Mouse (Mus musculus) hematopoietic stem cell, adult 5-6 weeks (primary cell): ENCODE measurements around the gene Pde4a. TPM values are rescaled to one million over a fixed set of nuclear protein-coding genes. Genes with fewer than 3 reads are reported as not detected.

Experiments used
- ATAC-seq, 2 experiments: fragments of 125-278 bp in 1 of 2; replicated peaks in 1 of 2; 2 replicates each; pipeline ENCODE4 v1.8.0; 2016 to 2017; ENCODE audit warnings: inconsistent platforms in 2 of 2, mild to moderate bottlenecking in 2 of 2, moderate number of reproducible peaks in 2 of 2, low read depth in 1 of 2, moderate TSS enrichment in 1 of 2; ENCODE audit not compliant: low FRiP score in 2 of 2, poor library complexity in 2 of 2, severe bottlenecking in 2 of 2, insufficient read depth in 1 of 2, low TSS enrichment in 1 of 2
- total RNA-seq: library from RNA; stranded (forward); fragments of 172-1452, 232-1000 nt; gene quantifications from 2 replicates; pipeline ENCODE4 v1.2.3, GENCODE M21; 2017

Gene Pde4a
- total RNA-seq, 1 experiment from 2014 or later, result 2.7 TPM

DNA sequence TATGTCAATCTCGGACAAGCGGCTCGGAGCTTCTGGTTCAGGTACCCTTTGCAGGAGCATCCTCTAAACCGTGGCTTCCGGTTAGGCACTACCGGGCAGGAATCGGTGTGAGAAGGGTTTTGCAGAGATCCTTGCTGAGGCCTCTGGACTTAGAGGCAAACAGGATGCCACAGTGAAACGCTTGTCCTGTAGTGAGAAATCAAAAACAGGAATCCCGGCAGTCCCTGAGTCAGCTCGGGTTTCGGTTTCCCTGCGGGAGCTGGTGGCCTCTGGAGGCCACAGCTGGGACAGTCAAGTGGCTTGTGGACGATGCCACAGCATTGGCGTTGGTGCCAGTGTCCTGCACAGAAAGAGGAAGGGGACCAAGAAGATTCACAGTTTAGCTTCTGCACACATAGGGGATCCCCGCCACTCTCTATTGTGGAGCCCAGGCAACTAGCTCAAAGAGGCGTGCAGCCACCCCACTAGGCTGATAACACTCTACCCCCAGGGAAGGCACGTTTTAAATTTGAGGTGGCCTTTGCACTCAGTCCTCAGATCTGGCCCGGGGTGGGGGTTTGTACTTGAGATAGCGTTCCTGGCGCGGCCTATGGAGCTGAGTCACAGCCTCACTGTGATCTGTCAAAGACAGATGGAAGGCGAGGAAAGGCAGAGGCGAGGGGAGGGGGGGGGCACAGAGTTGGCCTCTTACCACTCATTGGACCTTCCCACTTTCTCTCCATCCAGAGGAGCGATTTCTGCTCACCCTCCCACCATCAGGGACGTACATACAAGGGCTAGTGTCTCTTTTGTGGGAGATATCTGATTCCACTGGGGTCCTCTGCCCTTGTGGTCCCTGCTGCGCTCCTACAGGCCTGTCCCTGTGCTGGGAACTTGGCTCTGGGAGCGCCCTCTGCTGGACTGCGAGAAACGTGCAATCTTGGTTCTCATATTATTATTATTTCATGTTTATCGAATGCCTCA, 2.9 kb downstream of the Pde4a start:
- ATAC-seq, result peak; percentile 51 to 63

- no peak for ATAC-seq
These were observed 3.6 kb downstream of the Pde4a start for GRCm38 (mm10) chr9:21169157-21169556.

DNA sequence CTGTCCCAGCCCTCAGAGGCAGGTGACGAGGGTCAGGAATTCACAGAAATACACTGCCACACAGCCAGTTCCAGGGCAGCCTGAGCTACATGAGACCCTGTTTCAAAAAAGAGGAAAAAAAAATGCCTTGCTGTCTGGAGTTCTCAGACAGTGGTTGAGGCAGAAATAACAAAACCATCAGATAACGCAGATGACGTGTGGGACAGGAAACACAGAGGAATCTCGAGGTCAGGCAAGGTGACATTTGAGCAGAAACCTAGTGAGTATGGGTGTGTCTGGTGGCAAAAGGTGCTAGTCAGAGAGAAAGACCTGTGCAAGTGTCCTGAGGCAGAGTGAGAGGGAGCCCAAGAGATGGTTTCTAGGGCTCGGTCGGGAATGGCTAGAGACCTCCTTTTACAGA, 6.8 kb downstream of the Pde4a start:
- ATAC-seq, result no peak

DNA sequence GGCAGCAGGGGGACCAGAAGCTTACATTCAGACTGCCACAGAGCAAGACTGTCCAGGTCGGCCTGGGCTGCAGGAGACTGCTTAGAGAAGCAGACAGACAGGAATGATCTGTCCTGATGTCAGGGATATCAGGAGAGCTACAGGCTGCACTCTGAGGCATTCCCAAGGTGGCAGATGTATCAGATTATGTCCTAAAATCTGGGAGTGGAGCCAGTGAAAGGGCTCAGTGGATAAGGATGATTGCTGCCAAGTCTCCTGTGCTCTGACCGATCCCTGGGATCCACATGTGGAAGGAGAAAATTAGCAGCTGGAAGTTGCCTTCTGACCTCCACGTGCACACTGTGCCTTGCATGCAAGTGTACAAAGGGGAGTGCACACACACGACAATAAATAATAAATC, 14.9 kb downstream of the Pde4a start:
- no peak for ATAC-seq

GRCm38 (mm10) chr9:21180841-21181240, 15.3 kb downstream of the Pde4a start:
- ATAC-seq, result no peak

DNA sequence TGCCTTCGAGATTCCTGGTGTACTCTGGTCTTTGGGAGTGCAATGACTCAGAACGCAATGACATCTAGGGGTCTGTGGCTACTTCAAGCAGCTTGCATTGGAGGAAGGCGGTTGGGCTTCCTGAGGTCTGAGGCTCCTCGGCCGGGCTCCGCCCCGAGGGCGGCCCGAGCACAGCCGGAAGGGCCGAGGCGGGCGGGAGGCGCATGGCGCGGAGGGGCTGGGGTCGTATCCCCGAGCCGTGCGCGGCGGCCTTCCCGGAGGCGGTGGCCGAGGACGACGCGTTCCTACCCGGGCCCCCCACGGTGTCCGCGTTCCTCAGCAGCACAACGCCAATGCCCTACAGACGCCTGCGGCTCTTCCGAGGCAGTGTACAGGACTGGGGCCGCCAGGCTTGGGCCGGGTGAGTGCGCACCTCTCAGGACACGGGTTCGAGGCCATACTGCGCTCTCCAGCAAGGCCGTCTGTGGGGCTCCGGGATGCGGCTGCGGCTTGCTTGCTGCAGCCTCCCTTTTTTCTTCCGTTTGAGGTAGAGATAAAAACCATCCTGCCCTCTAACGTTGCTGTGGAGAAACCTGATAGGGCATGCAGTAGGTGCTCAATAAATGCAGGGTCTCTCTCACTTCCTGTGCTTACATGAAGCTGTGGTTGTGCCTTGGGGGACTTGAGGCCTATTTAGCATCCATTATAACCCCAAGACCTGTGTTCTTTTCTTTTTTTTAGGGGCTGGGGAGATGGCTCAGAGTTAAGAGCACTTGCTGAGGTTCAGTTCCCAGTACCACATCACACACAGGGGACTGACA, 16.1 kb downstream of the Pde4a start:
- no peak for ATAC-seq

- peak; percentile 29 to 59; a peak in 2 of 4 replicates for ATAC-seq
These were observed 17.9 kb downstream of the Pde4a start for GRCm38 (mm10) chr9:21183421-21183820.

DNA sequence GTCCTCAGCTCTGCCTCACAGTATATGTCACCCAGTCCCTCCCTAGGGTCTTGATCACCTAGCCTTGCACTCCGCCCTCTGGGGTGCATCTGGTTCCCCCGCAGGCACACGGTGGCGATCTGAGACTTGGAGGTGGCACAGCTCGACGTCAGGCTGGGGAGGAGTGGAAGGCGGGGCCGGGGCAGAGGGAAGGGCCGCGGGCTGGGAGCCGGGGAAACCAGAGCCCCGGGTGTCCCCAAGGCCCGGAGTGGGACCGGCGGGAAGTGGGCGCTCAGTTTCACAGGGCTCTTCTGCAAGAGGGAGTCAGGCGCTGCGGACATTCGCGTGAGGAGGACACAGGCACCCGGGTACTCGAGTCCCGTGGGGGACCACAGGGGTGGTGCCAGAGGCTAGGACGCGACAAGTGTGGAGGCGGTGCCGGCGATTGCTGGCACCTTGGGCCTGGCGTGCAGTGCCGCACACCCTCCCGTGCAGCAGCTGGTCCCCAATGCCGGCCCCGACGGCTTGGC, 18.4 kb downstream of the Pde4a start:
- peak; percentile 81 to 85 for ATAC-seq

DNA sequence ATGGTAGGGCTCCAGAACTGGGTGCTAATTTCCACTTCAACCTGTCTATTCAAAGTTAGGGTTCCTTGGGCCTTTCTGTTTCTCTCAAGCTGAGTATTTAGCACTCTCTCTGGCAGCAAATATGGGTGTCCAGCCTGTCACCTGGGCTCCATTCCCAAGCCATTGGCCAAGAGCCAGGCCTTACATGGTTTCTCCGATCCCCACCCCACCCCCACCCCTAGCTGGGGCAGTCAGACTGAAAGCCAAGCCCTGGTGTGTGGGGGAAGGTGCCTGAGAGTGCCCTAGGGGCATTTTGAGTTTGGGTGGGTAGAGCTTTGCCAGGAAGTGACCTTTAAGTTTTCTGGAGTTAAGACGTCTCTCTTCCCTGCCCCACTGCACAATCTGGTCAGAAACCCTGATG, 19.2 kb downstream of the Pde4a start:
- no peak for ATAC-seq

DNA sequence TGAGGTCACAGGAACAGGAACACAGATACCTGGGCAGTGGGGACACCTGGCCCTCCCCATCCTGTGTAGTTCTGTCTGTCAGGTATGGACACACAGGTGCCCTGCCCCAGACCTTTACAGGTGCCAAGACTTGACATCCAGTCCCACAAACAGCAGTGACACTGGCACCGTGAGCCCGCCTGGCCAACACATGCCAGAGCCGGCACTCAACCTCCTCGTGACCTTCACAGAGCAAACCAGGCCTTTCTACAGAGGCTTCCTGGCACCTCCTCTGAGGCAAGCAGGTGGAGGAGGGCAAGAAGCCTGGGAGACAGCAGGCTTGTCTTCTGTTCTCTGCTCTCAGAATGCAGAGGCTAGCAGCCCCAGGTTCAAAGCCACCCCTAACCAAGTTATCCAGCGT, 19.9 kb downstream of the Pde4a start:
- ATAC-seq, result no peak

DNA sequence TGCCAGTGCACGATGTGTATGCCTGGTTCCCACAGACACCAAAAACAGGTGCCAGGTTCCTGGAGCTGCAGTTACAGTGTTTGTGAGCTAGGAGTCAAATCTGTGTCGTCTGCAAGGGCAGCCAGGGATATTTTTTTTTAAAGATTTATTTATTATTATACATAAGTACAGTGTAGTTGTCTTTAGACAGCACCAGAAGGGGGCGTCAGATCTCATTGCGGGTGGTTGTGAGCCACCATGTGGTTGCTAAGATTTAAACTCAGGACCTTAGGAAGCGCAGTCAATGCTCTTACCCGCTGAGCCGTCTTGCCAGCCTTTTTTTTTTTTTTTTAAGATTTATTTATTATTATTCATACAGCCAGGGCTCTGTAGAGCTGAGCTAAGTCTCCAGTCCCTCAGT, 24.4 kb downstream of the Pde4a start:
- ATAC-seq, result no peak

- ATAC-seq, result no peak
These were observed 25.2 kb downstream of the Pde4a start for GRCm38 (mm10) chr9:21190670-21191069.

GRCm38 (mm10) chr9:21193786-21194185, 28.3 kb downstream of the Pde4a start:
- no peak for ATAC-seq

- peak; percentile 41 to 44; a peak in 2 of 4 replicates for ATAC-seq
These were observed 29.4 kb downstream of the Pde4a start for GRCm38 (mm10) chr9:21194787-21195493.

GRCm38 (mm10) chr9:21195736-21196505, 30.4 kb downstream of the Pde4a start:
- 0 out of 4 replicates have a peak, but pooled peaks of 1 of the 2 experiments have one; percentile 37 for ATAC-seq

DNA sequence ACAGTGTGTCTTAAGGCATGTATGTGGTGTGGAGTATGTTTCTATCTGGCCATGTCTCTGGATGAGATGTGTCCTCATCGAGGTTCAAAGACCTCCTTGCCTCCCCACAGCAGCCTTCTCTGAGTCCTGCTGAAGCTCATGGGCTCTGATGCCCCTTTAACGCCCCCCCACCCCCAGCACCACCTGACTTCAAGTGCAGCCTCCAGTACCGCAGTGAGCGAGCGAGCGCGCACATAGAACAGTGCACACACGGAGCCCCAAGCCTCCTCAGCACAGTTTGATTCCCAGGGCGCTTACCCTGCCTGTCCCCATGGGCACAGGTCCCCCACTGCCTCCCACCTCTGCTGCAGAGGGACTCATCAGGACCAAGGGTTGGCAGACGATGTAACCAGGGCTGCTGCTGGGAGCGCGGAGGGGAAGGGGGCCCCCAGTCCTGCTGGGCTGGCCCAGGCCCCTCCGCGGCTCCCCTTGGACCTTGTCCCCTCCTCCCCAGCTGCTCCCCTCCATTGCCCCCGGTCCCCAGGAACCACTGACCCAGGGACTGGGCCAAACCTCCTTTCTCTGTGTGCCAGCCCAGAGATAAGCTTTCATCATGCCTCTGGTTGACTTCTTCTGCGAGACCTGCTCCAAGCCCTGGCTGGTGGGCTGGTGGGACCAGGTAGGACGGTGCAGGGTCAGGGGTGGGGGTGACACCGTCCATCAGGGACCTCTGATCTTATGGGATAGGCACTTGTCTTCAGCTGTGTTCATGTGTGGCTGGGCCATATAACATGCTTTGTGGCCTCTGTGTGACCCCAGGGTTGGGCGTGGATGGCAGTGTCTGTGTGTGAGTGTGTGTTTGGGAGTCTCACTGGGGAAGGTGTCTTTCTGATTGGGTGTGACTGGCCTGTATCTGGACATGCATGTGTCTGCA, 31.3 kb downstream of the Pde4a start:
- no peak for ATAC-seq
